Mouse (Mus musculus) kidney, adult 11 months (tissue): ENCODE results near the gene Myo5c.

Experiments used
- DNase-seq: peaks from one replicate; pipeline ENCODE4 v3.0.0; 2022

The Myo5c gene

DNA sequence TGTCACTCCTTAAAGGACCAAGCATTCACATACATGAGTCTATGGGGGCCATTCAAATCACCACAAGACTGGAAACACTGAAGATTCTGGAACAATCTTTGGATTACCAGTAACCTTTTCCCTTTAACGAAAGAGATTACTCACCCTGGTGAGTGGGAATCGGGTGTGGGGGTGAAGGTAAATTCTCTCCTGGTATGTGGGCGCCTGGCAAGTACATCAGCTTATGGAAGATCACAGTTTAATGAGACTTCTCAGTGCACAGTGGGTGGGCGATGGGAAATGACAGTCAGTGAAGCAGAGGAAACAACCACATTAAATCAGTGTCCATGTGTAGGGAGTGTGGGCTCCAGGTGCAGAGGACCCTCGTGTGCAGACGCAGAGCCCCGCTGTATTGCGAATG, 99.0 kb downstream of the Myo5c start:
- no peak for DNase-seq

DNA sequence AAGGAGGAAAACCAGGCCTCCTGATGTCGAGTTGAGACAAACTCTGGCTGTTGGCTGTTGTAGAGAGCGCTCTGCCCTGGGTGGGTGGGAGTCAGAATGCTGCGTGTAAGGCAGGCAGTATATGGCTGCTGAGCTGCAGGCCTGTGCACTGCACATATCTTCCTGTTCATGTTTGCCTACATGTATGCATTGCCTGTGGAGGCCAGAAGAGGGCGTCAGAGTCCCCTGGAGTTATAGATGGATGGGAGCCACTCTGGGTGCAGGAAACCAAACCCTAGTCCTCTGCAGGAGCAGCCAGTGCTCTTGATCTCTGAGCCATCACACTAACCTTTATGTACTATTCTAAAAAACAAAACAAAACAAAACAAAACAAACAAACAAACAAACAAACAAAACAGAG, 102.6 kb downstream of the Myo5c start:
- DNase-seq: no peak

DNA sequence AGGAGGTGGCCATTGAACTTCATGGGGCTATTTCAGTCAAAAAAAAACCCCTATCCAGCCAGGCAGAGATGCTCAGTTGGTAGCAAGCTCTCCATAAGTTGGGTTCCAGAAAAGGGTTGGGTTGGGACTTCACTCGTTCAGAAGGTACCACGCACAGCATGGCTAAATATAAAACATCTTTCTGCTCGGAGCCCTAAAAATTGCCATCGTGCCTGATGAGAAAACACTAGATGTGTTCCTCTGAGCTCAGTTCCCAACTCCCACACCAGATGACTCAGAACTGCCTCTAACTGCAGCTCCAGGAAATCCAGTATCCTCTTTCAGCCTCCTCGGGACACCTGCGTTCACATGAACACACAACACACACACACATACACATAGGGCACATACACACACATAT, 106.2 kb downstream of the Myo5c start:
- DNase-seq: no peak

DNA sequence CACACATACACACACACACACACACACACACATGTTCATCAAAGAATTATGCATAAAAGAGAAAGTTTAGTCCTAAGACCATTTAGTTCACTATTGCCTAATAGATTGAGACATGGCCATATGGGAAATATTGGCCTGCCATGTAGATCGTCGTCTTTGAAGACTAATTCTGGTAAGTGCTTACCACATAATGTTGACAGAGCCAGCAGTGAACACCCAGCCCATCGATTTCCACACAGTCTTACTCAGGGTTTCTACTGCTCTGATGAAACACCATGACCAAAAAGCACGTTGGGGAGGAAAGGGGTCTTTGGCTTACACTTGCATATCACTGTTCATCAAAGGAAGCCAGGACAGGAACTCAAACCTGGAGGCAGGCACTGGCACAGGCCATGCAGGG, 110.6 kb downstream of the Myo5c start:
- DNase-seq: no peak

DNA sequence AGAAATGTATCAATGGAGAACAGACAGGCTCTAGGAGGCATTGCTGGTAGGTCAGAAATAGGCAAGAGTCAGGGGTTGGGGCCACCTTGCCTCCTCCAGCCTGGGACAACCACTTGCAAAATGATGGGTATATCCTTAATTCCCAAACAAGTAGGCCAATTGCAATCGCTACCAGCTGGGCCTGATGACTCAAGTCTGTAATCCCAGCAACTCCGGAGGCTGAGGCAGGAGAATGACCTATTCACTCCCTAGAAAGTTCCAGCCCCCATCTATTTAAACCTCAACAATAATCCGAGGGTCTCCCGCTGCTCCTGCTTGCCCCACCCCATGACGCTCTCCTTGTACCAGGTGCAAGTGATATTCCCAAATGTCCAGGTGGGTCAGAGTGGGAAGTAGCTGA, 115.6 kb downstream of the Myo5c start, which contains the start of gene Bcl2l10:
Gene Bcl2l10 (plus strand): TSS at position 301 of the 400 bp plus-strand sequence.
- DNase-seq: no peak

DNA sequence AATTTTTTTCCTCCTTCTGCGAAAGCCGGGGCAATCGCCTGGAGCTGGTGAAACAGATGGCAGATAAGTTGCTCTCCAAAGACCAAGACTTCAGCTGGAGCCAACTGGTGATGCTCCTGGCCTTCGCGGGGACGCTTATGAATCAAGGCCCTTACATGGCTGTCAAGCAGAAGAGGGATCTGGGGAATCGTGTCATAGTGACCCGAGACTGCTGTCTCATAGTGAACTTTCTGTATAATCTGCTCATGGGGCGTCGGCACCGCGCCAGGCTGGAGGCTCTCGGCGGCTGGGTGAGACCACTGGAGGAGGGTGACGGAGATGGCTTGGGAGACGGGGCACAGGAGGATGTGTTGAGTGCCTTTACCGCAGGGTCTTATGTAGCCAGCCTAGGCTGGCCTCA, 116.2 kb downstream of the Myo5c start:
- no peak for DNase-seq

DNA sequence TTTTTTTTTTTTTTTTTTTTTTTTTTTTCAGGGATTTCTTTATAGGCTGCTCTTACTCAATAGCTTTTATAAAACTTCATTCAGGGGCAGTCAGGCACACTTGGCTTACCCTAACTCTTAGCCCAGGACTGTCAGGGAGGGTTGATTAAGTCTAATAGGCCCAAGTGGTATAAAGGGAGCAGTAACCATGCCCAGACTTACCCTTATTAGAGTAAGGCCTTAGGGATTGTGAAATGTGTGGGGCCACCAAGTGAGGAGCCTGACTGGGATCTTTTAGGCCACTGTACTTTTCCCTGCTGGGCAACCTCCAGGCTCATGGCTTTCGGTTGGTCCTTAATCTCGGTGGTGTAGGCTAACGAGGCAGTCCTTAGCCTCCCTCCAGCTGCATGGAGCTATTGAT, 116.8 kb downstream of the Myo5c start:
- DNase-seq: no peak

DNA sequence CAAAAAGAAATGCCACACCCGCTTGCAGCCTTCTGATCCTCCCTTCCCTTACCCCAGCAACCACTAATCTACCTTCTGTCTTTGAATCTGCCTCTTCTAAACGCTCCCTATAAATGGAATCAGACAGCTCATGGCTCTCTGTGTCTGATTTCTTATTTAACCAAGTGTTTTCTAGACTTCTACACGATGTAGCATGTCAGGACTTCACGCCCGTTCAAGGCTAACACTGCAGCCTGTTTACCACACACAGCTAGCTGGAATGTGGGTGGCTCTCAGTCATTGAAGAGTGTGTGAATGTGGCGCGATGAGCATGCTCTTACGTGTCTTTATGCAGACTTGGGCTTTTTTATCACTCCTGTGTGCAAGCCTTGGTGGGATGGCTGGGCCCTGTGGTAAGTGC, 121.3 kb downstream of the Myo5c start:
- DNase-seq: no peak
